Mouse (Mus musculus) small intestine, adult 2 months (tissue): ENCODE data around the gene Rab23.

ENCODE experiments used
- CTCF ChIP-seq: fragments of 200-500 bp; IDR thresholded peaks from 2 replicates; pipeline ENCODE4 v1.5.1; 2012; ENCODE audit warnings: low read depth, mild to moderate bottlenecking, control low read depth, inconsistent platforms, low read length, moderate library complexity, mixed read lengths; ENCODE audit not compliant: insufficient replicate concordance, insufficient read length; ENCODE audit errors: extremely low read depth
- POLR2A ChIP-seq: fragments of 200-500 bp; IDR thresholded peaks from 2 replicates; pipeline ENCODE4 v1.6.1; 2012; ENCODE audit warnings: low read depth, mild to moderate bottlenecking, control low read depth, inconsistent platforms, low read length, moderate library complexity

- TF ChIP-seq POLR2A: no peak
- TF ChIP-seq CTCF: no peak
These were observed 25.8 kb upstream of the Rab23 start for GRCm38 (mm10) chr1:33693893-33694292.
